Mouse (Mus musculus): ENCODE data around the gene Arhgap10. TPM values are rescaled to one million over a fixed set of nuclear protein-coding genes. Genes with fewer than 3 reads are reported as not detected.

Arhgap10 gene
- polyA plus RNA-seq, 1 experiment from 2014 or later = 30.7 TPM

DNA sequence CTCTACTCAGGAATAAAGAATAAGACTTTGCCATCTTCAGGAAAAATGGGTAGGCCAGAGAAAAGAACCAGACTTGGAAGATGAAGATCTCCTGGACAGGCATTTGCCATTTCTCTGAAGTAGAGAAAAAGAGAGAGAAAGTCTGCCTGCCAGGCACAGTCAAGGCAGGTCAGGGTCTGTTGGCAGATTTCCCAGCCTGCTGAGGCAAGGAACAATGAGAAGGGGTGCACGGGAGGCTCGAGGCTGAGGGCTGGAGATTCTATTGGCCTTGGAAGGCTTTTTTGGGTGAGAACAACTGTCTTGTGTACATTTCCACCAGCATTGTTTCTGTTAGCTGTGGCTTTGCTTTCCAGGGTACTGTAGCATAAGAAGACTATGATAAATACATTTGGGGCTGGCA, 147.4 kb downstream of the Arhgap10 start:
- peaks cover 16% of the 10 kb centered on the region for H3K36me3 ChIP-seq
- H3K27me3 ChIP-seq = no peaks in the 10 kb centered on the region
- no peak overlapping the region for H3K9ac ChIP-seq
- 28% methylated on average over 2 of the region's 2 CpGs for WGBS
- no peaks in the 10 kb centered on the region for H3K9me3 ChIP-seq
- peak overlapping the region; percentile 22; the same call in 1 of the 2 replicates for H3K27ac ChIP-seq
- ATAC-seq (ENCODE audit: low FRiP score, low read depth) = no peak
- no peak overlapping the region for H3K4me3 ChIP-seq
- H3K4me2 ChIP-seq (replicated peaks) = no peak overlapping the region
- H3K4me1 ChIP-seq = peaks cover 10% of the 10 kb centered on the region

DNA sequence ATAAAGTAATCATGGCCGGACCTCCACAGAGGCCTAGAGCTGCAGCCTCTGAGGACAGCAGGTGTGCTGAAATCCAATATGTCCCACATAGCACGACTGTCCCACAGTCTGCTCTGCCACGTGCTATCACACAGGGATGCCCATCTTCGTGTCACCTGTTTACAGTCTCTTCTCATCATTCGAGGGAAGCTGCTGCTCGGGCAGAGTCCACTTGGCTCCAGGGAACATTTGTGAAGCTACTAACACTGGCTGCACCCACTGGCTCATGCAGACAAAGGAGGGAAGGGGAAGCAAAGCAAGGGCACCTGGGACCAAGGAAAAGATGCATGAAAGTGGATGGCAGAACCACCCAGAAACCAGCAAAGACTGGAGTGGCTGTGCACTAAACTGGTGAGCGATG, 148.1 kb downstream of the Arhgap10 start:
- H3K9me3 ChIP-seq = no peaks in the 10 kb centered on the region
- WGBS = 81% methylated on average over 7 of the region's 7 CpGs
- H3K4me1 ChIP-seq = peaks cover 13% of the 10 kb centered on the region
- no peak overlapping the region for H3K9ac ChIP-seq
- H3K36me3 ChIP-seq = peaks cover 19% of the 10 kb centered on the region
- H3K27me3 ChIP-seq = no peaks in the 10 kb centered on the region
- no peak overlapping the region for H3K4me3 ChIP-seq
- H3K4me2 ChIP-seq (replicated peaks) = no peak overlapping the region
- no peak for ATAC-seq (ENCODE audit: low FRiP score, low read depth)
- no peak overlapping the region for H3K27ac ChIP-seq

DNA sequence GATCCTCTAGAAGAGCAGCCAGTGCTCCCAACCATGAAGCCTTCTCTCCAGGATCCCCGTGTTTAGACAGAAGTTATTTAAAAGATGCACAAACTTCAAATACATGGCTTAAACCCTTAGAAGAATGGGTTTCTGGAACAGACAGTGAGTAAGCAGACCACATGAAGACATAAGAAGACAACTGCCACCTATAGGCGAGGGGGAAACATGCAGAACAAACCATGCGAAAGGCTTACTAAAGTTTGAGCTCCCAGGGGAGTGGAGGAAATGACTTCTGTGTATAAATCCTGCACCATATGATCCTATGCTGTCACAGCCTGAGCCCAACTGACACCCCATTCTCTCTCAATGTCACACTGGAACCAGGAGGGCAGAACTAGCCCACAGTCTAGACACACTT, 150.7 kb downstream of the Arhgap10 start:
- H3K9me3 ChIP-seq = no peaks in the 10 kb centered on the region
- peaks cover 26% of the 10 kb centered on the region for H3K4me1 ChIP-seq

DNA sequence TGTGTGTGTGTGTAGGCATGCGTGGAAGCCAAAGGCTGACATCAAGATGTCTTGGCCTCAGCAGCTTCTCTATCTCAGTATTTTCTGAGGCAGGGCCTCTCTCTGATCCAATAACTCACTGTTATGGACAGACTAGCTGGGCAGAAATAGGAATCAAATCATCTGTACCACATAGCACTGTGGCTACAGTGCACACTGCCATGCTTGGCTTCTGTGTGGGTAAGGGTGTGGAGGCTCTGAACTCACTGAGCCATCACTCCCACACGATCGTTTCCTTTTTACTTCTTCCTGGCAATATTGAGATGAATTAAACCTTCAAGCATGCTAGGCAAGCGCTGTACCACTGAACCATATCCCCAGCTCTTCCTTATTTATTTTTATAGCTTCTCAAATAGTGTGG, 151.3 kb downstream of the Arhgap10 start:
- no peak for ATAC-seq (ENCODE audit: low FRiP score, low read depth)
- H3K4me1 ChIP-seq = peaks cover 26% of the 10 kb centered on the region
- H3K27me3 ChIP-seq = no peaks in the 10 kb centered on the region
- no peak overlapping the region for H3K9ac ChIP-seq
- no peak overlapping the region for H3K4me3 ChIP-seq
- WGBS = 83% methylated on average over 4 of the region's 4 CpGs
- peaks cover 12% of the 10 kb centered on the region for H3K36me3 ChIP-seq
- H3K4me2 ChIP-seq (replicated peaks) = no peak overlapping the region
- no peaks in the 10 kb centered on the region for H3K9me3 ChIP-seq
- H3K27ac ChIP-seq = no peak overlapping the region

More for the DNA sequence above, 150.7 kb downstream of the Arhgap10 start:
- Histone ChIP-seq H3K36me3 (peaks cover 13% of the 10 kb centered on the region), H3K4me3 (no peak overlapping the region), H3K9ac (no peak overlapping the region), H3K27me3 (no peaks in the 10 kb centered on the region), H3K27ac (no peak overlapping the region), H3K4me2 (replicated peaks) (no peak overlapping the region)
- 71% methylated on average over 3 of the region's 3 CpGs for WGBS
- ATAC-seq (ENCODE audit: low FRiP score, low read depth) = no peak

GRCm38 (mm10) chr8:77365990-77366389, 151.8 kb downstream of the Arhgap10 start:
- Histone ChIP-seq H3K9ac (no peak overlapping the region), H3K27me3 (no peaks in the 10 kb centered on the region), H3K27ac (no peak overlapping the region), H3K4me2 (replicated peaks) (no peak overlapping the region), H3K36me3 (peaks cover 12% of the 10 kb centered on the region), H3K4me3 (no peak overlapping the region), H3K9me3 (no peaks in the 10 kb centered on the region), H3K4me1 (peaks cover 26% of the 10 kb centered on the region)
- no peak for ATAC-seq (ENCODE audit: low FRiP score, low read depth)
- 71% methylated on average over 6 of the region's 6 CpGs for WGBS

DNA sequence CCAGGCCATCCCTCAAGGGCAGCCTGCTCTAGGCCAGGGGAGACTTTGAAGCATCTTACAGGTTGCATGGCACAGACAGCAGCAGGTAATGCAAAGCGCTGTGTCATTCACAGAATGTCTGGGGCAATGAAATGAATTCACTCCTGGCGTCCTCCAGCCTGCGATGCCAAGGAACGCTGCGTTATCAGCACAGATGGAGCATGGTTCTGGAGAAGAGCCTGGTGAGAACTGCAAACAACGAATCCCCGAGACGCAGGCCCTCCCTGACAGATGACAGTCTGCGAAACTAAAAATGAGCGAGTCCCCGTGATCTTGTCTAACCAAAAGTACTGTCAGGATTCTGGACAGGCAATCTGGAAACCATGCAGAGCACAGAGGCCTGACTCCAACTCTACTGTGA, 153.3 kb downstream of the Arhgap10 start:
- no peak overlapping the region; the same call in 1 of the 2 replicates for H3K9ac ChIP-seq
- peaks cover 19% of the 10 kb centered on the region for H3K4me1 ChIP-seq
- no peak overlapping the region for H3K4me2 ChIP-seq (replicated peaks)
- no peaks in the 10 kb centered on the region for H3K9me3 ChIP-seq
- H3K27ac ChIP-seq = peak overlapping the region; percentile 52
- peaks cover 19% of the 10 kb centered on the region for H3K36me3 ChIP-seq
- WGBS = 83% methylated on average over 11 of the region's 11 CpGs
- ATAC-seq (ENCODE audit: low FRiP score, low read depth) = no peak
- no peaks in the 10 kb centered on the region for H3K27me3 ChIP-seq
- H3K4me3 ChIP-seq = no peak overlapping the region

DNA sequence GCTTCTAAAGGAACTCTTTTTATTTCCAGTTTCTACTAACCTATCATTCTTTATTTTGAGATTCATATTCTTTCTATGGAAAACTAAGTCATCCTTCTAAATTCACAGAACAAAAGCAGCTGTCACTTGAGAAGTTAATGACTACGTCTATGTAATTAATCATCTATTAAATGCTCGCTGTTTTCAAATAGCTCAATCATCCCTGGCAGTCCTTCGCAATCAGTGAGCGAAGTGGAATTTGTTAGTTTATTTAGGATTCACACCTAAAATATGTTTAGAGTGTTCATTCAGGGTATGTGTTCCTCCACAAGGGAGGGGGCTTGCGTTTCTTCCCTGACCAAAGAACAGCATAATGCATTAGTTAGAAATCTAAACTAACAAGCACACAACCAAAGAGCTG, 156.9 kb downstream of the Arhgap10 start:
- no peak for ATAC-seq (ENCODE audit: low FRiP score, low read depth)

DNA sequence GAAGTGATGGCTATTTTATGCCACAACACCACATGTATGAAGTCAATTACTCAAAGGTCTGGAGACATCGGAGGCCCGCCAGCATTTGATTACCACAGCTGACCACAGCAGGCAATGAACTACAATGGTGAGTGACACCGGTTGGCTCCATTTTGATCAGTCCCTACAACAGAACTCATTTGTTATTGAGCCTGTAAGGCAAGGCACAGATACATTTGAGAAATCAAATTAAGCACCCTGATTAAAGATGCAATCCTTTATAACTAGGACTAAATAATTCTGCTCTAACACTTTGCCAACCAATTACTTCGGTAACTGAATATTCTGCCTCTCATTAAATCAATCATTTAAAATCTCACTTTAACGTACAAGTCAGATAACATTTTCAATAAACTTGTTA, 157.3 kb downstream of the Arhgap10 start:
- Histone ChIP-seq H3K4me3 (no peak overlapping the region), H3K9ac (no peak overlapping the region), H3K9me3 (no peaks in the 10 kb centered on the region), H3K4me2 (replicated peaks) (no peak overlapping the region), H3K27ac (no peak overlapping the region), H3K4me1 (peaks cover 16% of the 10 kb centered on the region), H3K36me3 (peaks cover 28% of the 10 kb centered on the region), H3K27me3 (no peaks in the 10 kb centered on the region)
- WGBS = 86% methylated on average over 5 of the region's 5 CpGs
- no peak for ATAC-seq (ENCODE audit: low FRiP score, low read depth)

More for the DNA sequence above, 156.9 kb downstream of the Arhgap10 start:
- WGBS = 81% methylated on average over 5 of the region's 5 CpGs
- H3K9ac ChIP-seq = no peak overlapping the region
- H3K27ac ChIP-seq = no peak overlapping the region
- no peak overlapping the region for H3K4me2 ChIP-seq (replicated peaks)
- H3K27me3 ChIP-seq = no peaks in the 10 kb centered on the region
- H3K36me3 ChIP-seq = peaks cover 28% of the 10 kb centered on the region
- H3K4me3 ChIP-seq = no peak overlapping the region
- peaks cover 16% of the 10 kb centered on the region for H3K4me1 ChIP-seq
- H3K9me3 ChIP-seq = no peaks in the 10 kb centered on the region

DNA sequence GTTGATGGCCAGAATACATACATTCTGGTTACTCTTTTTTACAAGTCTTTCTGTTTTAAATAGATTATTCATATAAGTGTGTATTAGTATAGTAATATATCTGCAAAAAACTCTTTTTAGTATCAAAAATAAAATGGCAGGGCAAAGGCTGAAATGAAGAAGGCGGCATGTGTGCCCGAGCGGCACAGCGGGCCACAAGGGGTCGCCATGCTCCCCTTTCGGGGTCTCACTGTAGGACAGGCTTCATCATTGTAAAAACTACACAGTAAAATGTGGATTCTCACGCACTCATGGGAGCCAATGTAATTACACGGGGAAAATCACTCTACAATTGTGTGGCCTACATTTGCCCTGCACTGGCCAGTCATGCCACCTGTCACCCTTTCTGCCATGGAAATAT, 160.6 kb downstream of the Arhgap10 start:
- Histone ChIP-seq H3K27me3 (no peaks in the 10 kb centered on the region), H3K9me3 (no peaks in the 10 kb centered on the region), H3K27ac (no peak overlapping the region), H3K9ac (no peak overlapping the region), H3K4me3 (no peak overlapping the region), H3K36me3 (peaks cover 19% of the 10 kb centered on the region), H3K4me1 (peaks cover 31% of the 10 kb centered on the region), H3K4me2 (replicated peaks) (no peak overlapping the region)
- 78% methylated on average over 8 of the region's 8 CpGs for WGBS
- no peak for ATAC-seq (ENCODE audit: low FRiP score, low read depth)

GRCm38 (mm10) chr8:77355344-77355743, 162.4 kb downstream of the Arhgap10 start:
- Histone ChIP-seq H3K4me2 (replicated peaks) (no peak overlapping the region), H3K9me3 (no peaks in the 10 kb centered on the region), H3K9ac (no peak overlapping the region), H3K27me3 (no peaks in the 10 kb centered on the region), H3K4me1 (peaks cover 47% of the 10 kb centered on the region), H3K27ac (no peak overlapping the region), H3K36me3 (peaks cover 18% of the 10 kb centered on the region), H3K4me3 (no peak overlapping the region)
- 84% methylated on average over 5 of the region's 5 CpGs for WGBS
- no peak for ATAC-seq (ENCODE audit: low FRiP score, low read depth)

- H3K9me3 ChIP-seq = no peaks in the 10 kb centered on the region
- H3K4me2 ChIP-seq (replicated peaks) = no peak overlapping the region
- peaks cover 59% of the 10 kb centered on the region for H3K4me1 ChIP-seq
- no peaks in the 10 kb centered on the region for H3K27me3 ChIP-seq
- no peak overlapping the region for H3K4me3 ChIP-seq
- peak overlapping the region; percentile 22; the same call in 1 of the 2 replicates for H3K27ac ChIP-seq
- 28% methylated on average over 1 of the region's 1 CpGs for WGBS
- H3K9ac ChIP-seq = peak overlapping the region; percentile 19; the same call in 1 of the 2 replicates
- ATAC-seq (ENCODE audit: low FRiP score, low read depth) = no peak
- H3K36me3 ChIP-seq = peaks cover 9% of the 10 kb centered on the region
These were observed 163.6 kb downstream of the Arhgap10 start for GRCm38 (mm10) chr8:77354189-77354588.

DNA sequence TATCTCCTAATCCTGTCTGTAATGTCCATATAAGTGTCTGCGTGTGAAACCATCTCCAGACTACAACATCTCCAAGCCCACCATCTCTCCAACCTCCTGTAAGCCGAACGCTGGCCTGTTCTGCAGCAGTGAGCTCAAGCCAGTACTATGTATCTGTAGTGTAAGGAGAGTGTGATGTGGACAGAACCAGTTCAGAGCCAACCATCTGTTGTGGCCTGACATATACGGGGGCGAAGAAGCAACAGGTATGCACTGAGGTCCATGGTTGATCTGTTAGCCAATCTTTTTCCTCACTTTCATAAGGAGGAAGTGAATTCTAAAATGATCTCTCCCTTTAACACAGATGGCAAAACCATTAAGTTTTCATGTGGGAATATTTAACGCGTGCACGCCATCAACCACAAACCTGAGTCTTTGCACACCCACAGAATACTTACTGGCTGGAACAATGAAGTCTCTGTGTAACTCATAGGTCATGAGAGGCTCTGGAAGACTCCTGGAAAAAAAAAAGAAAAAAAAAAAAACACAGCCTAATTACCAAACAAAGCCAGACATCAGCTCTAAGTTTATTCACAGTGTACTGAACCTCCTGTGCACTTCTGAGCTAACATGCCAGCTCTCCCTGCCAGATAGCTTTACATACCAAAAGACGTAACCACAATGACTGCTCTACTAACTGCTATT, 166.4 kb downstream of the Arhgap10 start:
- H3K4me2 ChIP-seq (replicated peaks) = no peak overlapping the region
- peak overlapping the region; percentile 65; the same call in 1 of the 2 replicates for H3K27ac ChIP-seq
- H3K36me3 ChIP-seq = no peaks in the 10 kb centered on the region; the same call in 1 of the 2 replicates
- H3K9me3 ChIP-seq = no peaks in the 10 kb centered on the region
- H3K4me3 ChIP-seq = no peak overlapping the region
- no peak overlapping the region for H3K9ac ChIP-seq
- peak; percentile 70 for ATAC-seq (ENCODE audit: low FRiP score, low read depth)
- H3K4me1 ChIP-seq = peaks cover 59% of the 10 kb centered on the region
- WGBS = 46% methylated on average over 9 of the region's 9 CpGs
- H3K27me3 ChIP-seq = no peaks in the 10 kb centered on the region

All from limb, embryonic 13.5 days (tissue).